Mouse (Mus musculus) stomach, postnatal 0 days (tissue): Measurements from ENCODE around the gene Gm10354.
"Not testable (repeated sequence)": the region's sequence is repeated elsewhere in the genome, so short reads cannot be mapped to it uniquely, and the experiment has no call there.

Experiments used
- CTCF ChIP-seq: IDR thresholded peaks from 2 replicates; pipeline ENCODE4 v1.5.1; 2016; ENCODE audit warnings: antibody characterized with exemption, low read depth, mild to moderate bottlenecking, moderate library complexity
- EP300 ChIP-seq: optimal IDR thresholded peaks from 2 replicates; pipeline ENCODE3; 2016; ENCODE audit warnings: antibody characterized with exemption

DNA sequence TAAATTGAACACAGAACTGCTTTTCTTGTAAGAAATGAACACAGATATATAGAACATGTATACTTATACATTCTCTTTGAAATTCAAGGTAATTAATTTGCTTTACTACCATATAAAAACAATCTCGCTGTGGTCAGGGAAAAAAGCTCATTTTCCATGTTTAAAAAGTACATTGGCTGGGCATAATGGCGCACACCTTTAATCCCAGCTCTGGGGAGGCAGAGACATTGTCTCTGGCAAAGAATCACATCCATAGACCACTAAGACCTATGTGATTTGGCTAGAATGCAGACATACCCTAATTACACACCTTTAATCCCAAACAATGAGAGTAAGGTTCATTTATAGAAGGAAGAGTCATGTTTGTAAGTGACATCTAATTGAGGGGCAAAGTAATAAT, 41.3 kb upstream of the Gm10354 start:
- TF ChIP-seq EP300, CTCF: not testable (repeated sequence)
